Mouse (Mus musculus): ENCODE results near the gene Uchl1. TPM values are rescaled to one million over a fixed set of nuclear protein-coding genes. Genes with fewer than 3 reads are reported as not detected.

The Uchl1 gene
- polyA plus RNA-seq, 1 experiment: 2.2 TPM

- no peak for TF ChIP-seq USF1 (IDR thresholded peaks at IDR 0.05; ENCODE audit: low read depth)
- no peak for TF ChIP-seq MAX (IDR thresholded peaks at IDR 0.05; ENCODE audit: low read depth)
- no peak for TF ChIP-seq TCF3 (IDR thresholded peaks at IDR 0.05; ENCODE audit: insufficient read length, low read depth)
- no peak for TF ChIP-seq POLR2AphosphoS2 (IDR thresholded peaks at IDR 0.05; ENCODE audit: insufficient read length, low read depth)
- TF ChIP-seq SRF (IDR thresholded peaks at IDR 0.05; ENCODE audit: control insufficient read depth, insufficient read length, low read depth): no peak
- no peak for TF ChIP-seq CEBPB (IDR thresholded peaks at IDR 0.05; ENCODE audit: insufficient read depth, poor library complexity, severe bottlenecking)
- TF ChIP-seq MYOD1 (IDR thresholded peaks at IDR 0.05; ENCODE audit: control insufficient read depth in 1 of 3, insufficient read length in 2 of 3, low read depth in 2 of 3): no peak
- no peak for TF ChIP-seq TCF12 (IDR thresholded peaks at IDR 0.05; ENCODE audit: insufficient read depth, poor library complexity, severe bottlenecking)
- TF ChIP-seq POLR2A (IDR thresholded peaks at IDR 0.05; ENCODE audit: insufficient read length, low read depth): no peak
- no peak for TF ChIP-seq MYOG (IDR thresholded peaks at IDR 0.05; ENCODE audit: control insufficient read depth in 1 of 3, insufficient read depth in 1 of 3, insufficient read length in 2 of 3, low read depth in 2 of 3)
- TF ChIP-seq E2F4 (IDR thresholded peaks at IDR 0.05; ENCODE audit: insufficient read depth): no peak
- TF ChIP-seq REST (IDR thresholded peaks at IDR 0.05; ENCODE audit: insufficient read depth, insufficient read length): no peak
- Histone ChIP-seq H3ac (ENCODE audit: control insufficient read depth, insufficient read length) (no peak overlapping the region), H3K4me3 (no peak overlapping the region), H3K79me2 (ENCODE audit: control insufficient read depth, insufficient read depth) (no peaks in the 10 kb centered on the region), H3K36me3 (ENCODE audit: control insufficient read depth, insufficient read depth) (no peaks in the 10 kb centered on the region), H3K27me3 (ENCODE audit: control insufficient read depth, insufficient read depth, insufficient read length) (no peaks in the 10 kb centered on the region), H3K4me2 (ENCODE audit: low read depth) (no peak overlapping the region)
Observed at GRCm38 (mm10) chr5:66733556-66733955, 57.7 kb downstream of the Uchl1 start.

Other genes with a start within 250 kb of the Uchl1 start
- 19.1 TPM for gene Apbb2, start 57.3 kb upstream of the Uchl1 start, polyA plus RNA-seq (2012; fragmentation: generic; extraction: Trizol)
- 0.79 TPM for gene Limch1, start 69.7 kb downstream of the Uchl1 start, polyA plus RNA-seq (2012; fragmentation: generic; extraction: Trizol)

Measured in myocyte (in vitro differentiated cells).